Mouse (Mus musculus) embryonic facial prominence, embryonic 13.5 days (tissue): ENCODE measurements around the gene Slc9a6. TPM values are rescaled to one million over a fixed set of nuclear protein-coding genes. Genes with fewer than 3 reads are reported as not detected.

Experiments
- ATAC-seq: fragments of 200-750 bp; cut with Nextera tagmentation; 2 replicates; pipeline ENCODE4 v1.8.0; 2017; ENCODE audit warnings: low read depth; ENCODE audit not compliant: insufficient number of reproducible peaks, insufficient read depth, low FRiP score, low TSS enrichment
- H3K27ac ChIP-seq: fragments of 300-500 bp; sonication (generic); 2 replicates; pipeline ENCODE4 v1.5.1; 2015; ENCODE audit warnings: moderate library complexity, mild to moderate bottlenecking, inconsistent platforms
- H3K27me3 ChIP-seq: fragments of 300-500 bp; sonication (generic); 2 replicates; pipeline ENCODE4 v1.6.1; 2015; ENCODE audit warnings: mild to moderate bottlenecking, inconsistent platforms
- H3K36me3 ChIP-seq: fragments of 300-500 bp; sonication (generic); 2 replicates; pipeline ENCODE4 v1.6.1; 2015; ENCODE audit warnings: mild to moderate bottlenecking, inconsistent platforms
- H3K4me1 ChIP-seq: fragments of 300-500 bp; sonication (generic); 2 replicates; pipeline ENCODE4 v1.6.1; 2015; ENCODE audit warnings: inconsistent platforms
- H3K4me2 ChIP-seq: fragments of 300-500 bp; sonication (generic); 2 replicates; pipeline ENCODE4 v1.6.1; 2015; ENCODE audit warnings: moderate library complexity, mild to moderate bottlenecking, inconsistent platforms
- H3K4me3 ChIP-seq: fragments of 300-500 bp; sonication (generic); 2 replicates; pipeline ENCODE4 v1.5.1; 2015; ENCODE audit warnings: mild to moderate bottlenecking, inconsistent platforms
- H3K9ac ChIP-seq: fragments of 300-500 bp; sonication (generic); 2 replicates; pipeline ENCODE4 v1.6.1; 2015; ENCODE audit warnings: mild to moderate bottlenecking, inconsistent platforms
- H3K9me3 ChIP-seq: fragments of 300-500 bp; sonication (generic); 2 replicates; pipeline ENCODE4 v1.6.1; 2016; ENCODE audit warnings: inconsistent platforms
- WGBS: fragments of 180-500 bp; shearing (Covaris S2); methylation state at CpG from one replicate; pipeline ENCODE4 v1.1.7; 2015; ENCODE audit warnings: mixed read lengths; 5-methylcytosine and 5-hydroxymethylcytosine counted together
- microRNA-seq: library from miRNA; unstranded; fragments of <30 nt; microRNA quantifications from one replicate; pipeline ENCODE4, GENCODE M21; 2016
- polyA plus RNA-seq: library from polyadenylated mRNA; unstranded; fragments of >200 nt; fragmentation: Nextera tagmentation; extraction: Ambion mirVana; gene quantifications from 2 replicates; pipeline ENCODE4 v1.2.1, GENCODE M21; 2015

Slc9a6 gene
- polyA plus RNA-seq, 1 experiment from 2014 or later: 13.6 TPM

DNA sequence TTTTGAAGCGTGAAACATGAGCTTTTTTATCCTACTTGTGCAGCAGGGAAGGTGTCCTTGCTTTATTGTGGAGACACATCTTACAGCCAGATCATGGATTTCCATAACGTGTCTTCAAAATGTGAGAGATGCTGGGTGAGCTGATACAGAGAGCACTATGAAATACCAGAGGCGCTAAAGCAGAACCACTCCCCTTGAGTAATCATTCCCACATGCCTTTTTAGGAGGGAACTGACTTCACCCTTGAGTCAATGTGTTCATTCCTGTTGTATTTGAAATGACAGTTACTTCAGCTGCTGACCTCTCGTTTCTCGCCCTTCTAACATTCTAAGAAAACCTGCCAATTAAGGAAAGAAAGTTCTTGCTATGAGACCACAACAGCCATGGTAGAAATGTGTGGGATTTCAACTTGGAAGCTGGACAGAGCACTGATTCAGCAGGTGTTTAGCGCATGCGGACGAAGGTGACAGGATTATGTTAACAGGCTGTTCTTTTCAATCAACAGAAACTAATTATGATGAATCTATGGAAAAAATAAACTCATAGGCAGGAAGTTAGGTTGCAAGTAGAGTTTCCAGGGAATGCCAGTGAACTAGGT lies 94.5 kb downstream of the Slc9a6 start:
- WGBS: 64% methylated on average over 8 of the region's 8 CpGs
- Histone ChIP-seq H3K27ac (no peak overlapping the region), H3K36me3 (no peaks in the 10 kb centered on the region), H3K4me3 (no peak overlapping the region), H3K4me1 (no peaks in the 10 kb centered on the region), H3K9ac (no peak overlapping the region), H3K9me3 (no peaks in the 10 kb centered on the region), H3K4me2 (no peak overlapping the region), H3K27me3 (no peaks in the 10 kb centered on the region)
- ATAC-seq: no peak

DNA sequence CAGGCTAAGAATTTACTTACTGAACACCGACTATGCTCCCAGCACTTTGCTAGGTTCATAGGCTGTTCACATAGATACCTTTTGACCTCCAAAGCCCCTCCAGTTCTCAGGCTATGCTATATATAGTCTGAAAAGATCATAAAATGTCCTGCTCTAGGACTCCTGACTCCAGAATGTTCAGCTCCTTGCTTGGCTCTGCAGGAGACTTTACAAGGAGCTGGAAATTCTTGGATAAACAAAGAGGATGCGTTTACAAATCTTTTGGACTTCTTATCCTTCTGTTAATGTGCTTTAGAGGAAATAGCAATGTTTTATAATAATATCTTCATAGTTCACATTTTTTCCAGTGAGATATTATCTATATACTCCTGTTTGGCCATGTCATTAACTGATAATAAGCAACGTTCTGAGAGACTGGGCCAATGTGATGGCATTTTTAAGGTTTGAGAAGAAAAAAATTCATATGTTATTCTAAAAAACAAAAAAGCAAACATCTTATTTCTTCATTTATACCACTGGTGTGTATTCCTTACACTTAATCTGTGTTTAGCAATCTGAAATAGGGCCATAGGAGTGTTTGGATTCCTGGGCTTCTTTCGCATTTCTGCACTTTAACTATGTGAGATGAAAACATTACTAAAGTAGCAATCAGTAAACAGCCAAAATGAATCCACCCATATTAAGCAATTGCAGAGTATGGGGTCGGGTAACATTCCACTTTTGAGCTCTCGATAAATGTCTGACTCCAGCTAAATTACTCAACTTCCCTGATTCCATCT lies 99.2 kb downstream of the Slc9a6 start:
- WGBS: 74% methylated on average over 6 of the region's 6 CpGs
- no peak for ATAC-seq
- no peak overlapping the region for H3K4me2 ChIP-seq
- no peaks in the 10 kb centered on the region for H3K27me3 ChIP-seq
- H3K4me3 ChIP-seq: no peak overlapping the region
- no peaks in the 10 kb centered on the region for H3K9me3 ChIP-seq
- no peaks in the 10 kb centered on the region for H3K4me1 ChIP-seq
- no peaks in the 10 kb centered on the region for H3K36me3 ChIP-seq
- no peak overlapping the region for H3K27ac ChIP-seq
- H3K9ac ChIP-seq: no peak overlapping the region

DNA sequence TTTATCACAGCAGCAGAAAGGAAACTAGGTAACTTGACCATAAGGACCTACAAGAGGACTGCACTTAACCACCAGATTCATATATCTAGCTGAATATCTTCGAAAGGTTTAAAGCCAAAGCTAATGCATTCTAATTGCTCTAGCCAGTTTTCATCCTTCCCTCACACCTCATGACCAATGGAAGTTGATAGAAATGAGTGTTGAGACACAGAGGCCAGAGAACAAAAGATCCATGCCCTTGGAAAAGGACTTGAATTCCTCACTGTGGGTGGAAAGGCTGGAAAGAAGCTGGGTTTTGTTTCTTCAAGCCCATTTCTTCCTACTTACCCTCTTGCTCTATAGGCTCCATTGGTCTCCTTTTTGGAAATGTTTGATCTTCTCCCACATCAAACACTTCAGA lies 101.0 kb downstream of the Slc9a6 start:
- no peak overlapping the region for H3K27ac ChIP-seq
- H3K4me2 ChIP-seq: no peak overlapping the region
- whole genome bisulfite sequencing: 90% methylated on average over 1 of the region's 1 CpGs
- H3K9ac ChIP-seq: no peak overlapping the region
- no peaks in the 10 kb centered on the region for H3K27me3 ChIP-seq
- no peak for ATAC-seq
- no peaks in the 10 kb centered on the region for H3K9me3 ChIP-seq
- no peaks in the 10 kb centered on the region for H3K4me1 ChIP-seq
- H3K36me3 ChIP-seq: no peaks in the 10 kb centered on the region
- H3K4me3 ChIP-seq: no peak overlapping the region

GRCm38 (mm10) chrX:56712666-56713065 lies 103.1 kb downstream of the Slc9a6 start:
- no peak overlapping the region for H3K27ac ChIP-seq
- H3K9ac ChIP-seq: no peak overlapping the region
- no peak for ATAC-seq
- no peaks in the 10 kb centered on the region for H3K9me3 ChIP-seq
- no peaks in the 10 kb centered on the region for H3K4me1 ChIP-seq
- WGBS: 66% methylated on average over 1 of the region's 1 CpGs
- H3K27me3 ChIP-seq: no peaks in the 10 kb centered on the region
- no peak overlapping the region for H3K4me3 ChIP-seq
- no peak overlapping the region for H3K4me2 ChIP-seq
- no peaks in the 10 kb centered on the region for H3K36me3 ChIP-seq

Small RNA genes within 50 kb of the gene (microRNA-seq; reads per million reads assigned to microRNA genes)
- not detected for gene Mir5116

Other genes starting within 250 kb of the Slc9a6 start
- gene Smim10l2a, start 235.2 kb upstream of the Slc9a6 start, polyA plus RNA-seq: 6.1 and 6.8 TPM in 2 replicates
- 2.2 and 4.2 TPM in 2 replicates for gene Gm2174, start 161.8 kb upstream of the Slc9a6 start, polyA plus RNA-seq
- 24.6 and 26.3 TPM in 2 replicates for gene Ints6l, start 154.9 kb upstream of the Slc9a6 start, polyA plus RNA-seq
- gene Gm10477, start 85.0 kb upstream of the Slc9a6 start, polyA plus RNA-seq: not detected in 2 replicates
- not detected in 2 replicates for gene Gm648, start 60.2 kb upstream of the Slc9a6 start, polyA plus RNA-seq
- gene Mmgt1, start 11.7 kb upstream of the Slc9a6 start, polyA plus RNA-seq: 23.8 and 25.1 TPM in 2 replicates
- 52.3 and 57.3 TPM in 2 replicates for gene Fhl1, start 122.0 kb downstream of the Slc9a6 start, polyA plus RNA-seq
- gene Map7d3, start 212.6 kb downstream of the Slc9a6 start, polyA plus RNA-seq: 4.1 and 4.2 TPM in 2 replicates